Mouse (Mus musculus) ES-Bruce4 (cell line): ENCODE results near the gene Gigyf2.

Experiments
- CTCF ChIP-seq: IDR thresholded peaks from one replicate; pipeline ENCODE4 v1.8.1; 2011; ENCODE audit warnings: low read depth, low read length
- EP300 ChIP-seq: IDR thresholded peaks from 2 replicates; pipeline ENCODE4 v1.6.1; 2011; ENCODE audit warnings: low read depth, low read length; ENCODE audit not compliant: insufficient read depth
- POLR2A ChIP-seq: IDR thresholded peaks from one replicate; pipeline ENCODE4 v1.8.1; 2011; ENCODE audit warnings: low read length; ENCODE audit not compliant: insufficient read depth

- TF ChIP-seq CTCF (no peak), POLR2A (no peak), EP300 (no peak)
Measured at GRCm38 (mm10) chr1:87331774-87332173, 5.0 kb downstream of the Gigyf2 start.
